Mouse (Mus musculus) heart, adult 2 months (tissue): ENCODE measurements at regions not wholly inside any gene's neighbourhood (a gene's known extent, or its start where the extent isn't known, plus 50 kb on each side); places are given as distances from the start of the nearest gene placed in this dataset.

Experiments used
- DNase-seq, 2 experiments: peaks; one replicate each; pipeline ENCODE4 v3.0.0; 2021
- H3K27ac ChIP-seq: fragments of 200-600 bp; 2 replicates; pipeline ENCODE4 v1.8.1; 2022
- H3K27me3 ChIP-seq: fragments of 200-500 bp; 2 replicates; pipeline ENCODE4 v1.6.1; 2012; ENCODE audit warnings: mild to moderate bottlenecking, low read length, inconsistent platforms, mixed read lengths; ENCODE audit not compliant: control insufficient read depth, insufficient read depth
- H3K36me3 ChIP-seq: fragments of 200-500 bp; 2 replicates; pipeline ENCODE4 v1.6.1; 2012; ENCODE audit warnings: low read length, inconsistent platforms; ENCODE audit not compliant: control insufficient read depth, insufficient read depth
- H3K4me1 ChIP-seq: fragments of 200-500 bp; 2 replicates; pipeline ENCODE4 v1.6.1; 2011; ENCODE audit warnings: low read length; ENCODE audit not compliant: control insufficient read depth, insufficient read depth
- H3K4me3 ChIP-seq: fragments of 200-600 bp; 2 replicates; pipeline ENCODE4 v1.8.1; 2022
- H3K79me2 ChIP-seq: fragments of 200-500 bp; replicated peaks from 2 replicates; pipeline ENCODE4 v1.6.1; 2012; ENCODE audit warnings: mild to moderate bottlenecking, inconsistent platforms, low read length, moderate library complexity, mixed read lengths; ENCODE audit not compliant: control insufficient read depth, insufficient read depth
- H3K9ac ChIP-seq: fragments of 200-500 bp; 2 replicates; pipeline ENCODE4 v1.6.1; 2012; ENCODE audit warnings: low read depth, mild to moderate bottlenecking, control low read depth, inconsistent platforms, low read length, mixed read lengths
- CTCF ChIP-seq: fragments of 200-600 bp; IDR thresholded peaks from 2 replicates; pipeline ENCODE4 v1.8.1; 2022; ENCODE audit warnings: antibody characterized with exemption, mild to moderate bottlenecking, moderate library complexity
- EP300 ChIP-seq: fragments of 200-500 bp; IDR thresholded peaks from 2 replicates; pipeline ENCODE4 v1.6.1; 2011; ENCODE audit warnings: low read depth, low read length, control low read depth; ENCODE audit not compliant: insufficient read depth
- POLR2A ChIP-seq: fragments of 200-500 bp; IDR thresholded peaks from 2 replicates; pipeline ENCODE4 v1.6.1; 2011; ENCODE audit warnings: mild to moderate bottlenecking, low read depth, low read length, control low read depth; ENCODE audit not compliant: insufficient read depth
- WGBS: fragments of 180-500 bp; shearing (Covaris S2); methylation state at CpG from one replicate; pipeline ENCODE4 v1.1.7; 2018; 5-methylcytosine and 5-hydroxymethylcytosine counted together
- intact Hi-C: fragments of 180-260 bp; cut with DNase I; formaldehyde crosslinking; loops from one replicate; pipeline ENCODE4 v1.15.1; 2025

- H3K4me3 ChIP-seq, result no peak overlapping the region
- WGBS, result 92% methylated on average over 5 of the region's 5 CpGs
- H3K4me1 ChIP-seq, result no peaks in the 10 kb centered on the region
- H3K79me2 ChIP-seq, result no peaks in the 10 kb centered on the region
- intact Hi-C loops, result no loop called here
- H3K9ac ChIP-seq, result no peak overlapping the region
- no peak for TF ChIP-seq EP300
- no peak for TF ChIP-seq POLR2A
- no peak for TF ChIP-seq CTCF
- H3K36me3 ChIP-seq, result no peaks in the 10 kb centered on the region
- no peak overlapping the region for H3K27ac ChIP-seq
- no peak for DNase-seq
- no peaks in the 10 kb centered on the region for H3K27me3 ChIP-seq
Measured at GRCm38 (mm10) chr10:120651845-120652244, 175.6 kb upstream of the Hmga2 start.

- Histone ChIP-seq H3K4me3 (no peak overlapping the region), H3K9ac (no peak overlapping the region), H3K36me3 (no peaks in the 10 kb centered on the region), H3K79me2 (no peaks in the 10 kb centered on the region), H3K4me1 (no peaks in the 10 kb centered on the region), H3K27ac (no peak overlapping the region), H3K27me3 (no peaks in the 10 kb centered on the region)
- WGBS, result 98% methylated on average over 9 of the region's 9 CpGs
- no peak for DNase-seq
- TF ChIP-seq CTCF (no peak), EP300 (no peak), POLR2A (no peak)
- intact Hi-C loops, result no loop called here
Measured at GRCm38 (mm10) chr10:120650336-120650735, 174.1 kb upstream of the Hmga2 start.

GRCm38 (mm10) chr10:120648741-120649140 is 172.5 kb upstream of the Hmga2 start:
- 84% methylated on average over 3 of the region's 3 CpGs for WGBS
- Histone ChIP-seq H3K4me1 (no peaks in the 10 kb centered on the region), H3K27ac (no peak overlapping the region)

GRCm38 (mm10) chr10:120648031-120648430 is 171.8 kb upstream of the Hmga2 start:
- no peak for DNase-seq
- intact Hi-C loops, result no loop called here
- H3K4me3 ChIP-seq, result no peak overlapping the region
- H3K36me3 ChIP-seq, result no peaks in the 10 kb centered on the region
- H3K9ac ChIP-seq, result no peak overlapping the region
- no peaks in the 10 kb centered on the region for H3K4me1 ChIP-seq
- no peak overlapping the region for H3K27ac ChIP-seq
- H3K27me3 ChIP-seq, result no peaks in the 10 kb centered on the region
- 85% methylated on average over 7 of the region's 7 CpGs for WGBS
- TF ChIP-seq EP300, result no peak
- no peak for TF ChIP-seq CTCF
- no peak for TF ChIP-seq POLR2A
- H3K79me2 ChIP-seq, result no peaks in the 10 kb centered on the region

More at GRCm38 (mm10) chr10:120648741-120649140, 172.5 kb upstream of the Hmga2 start:
- TF ChIP-seq EP300, result no peak
- no peak for TF ChIP-seq POLR2A
- TF ChIP-seq CTCF, result no peak
- Histone ChIP-seq H3K36me3 (no peaks in the 10 kb centered on the region), H3K27me3 (no peaks in the 10 kb centered on the region), H3K9ac (no peak overlapping the region), H3K4me3 (no peak overlapping the region), H3K79me2 (no peaks in the 10 kb centered on the region)
- intact Hi-C loops, result no loop called here
- no peak for DNase-seq

GRCm38 (mm10) chr10:120647323-120647722 is 171.1 kb upstream of the Hmga2 start:
- 65% methylated on average over 3 of the region's 3 CpGs for WGBS
- no peaks in the 10 kb centered on the region for H3K79me2 ChIP-seq
- H3K27ac ChIP-seq, result no peak overlapping the region
- H3K9ac ChIP-seq, result no peak overlapping the region
- no peaks in the 10 kb centered on the region for H3K4me1 ChIP-seq
- H3K36me3 ChIP-seq, result no peaks in the 10 kb centered on the region
- no peak for DNase-seq
- no peak overlapping the region for H3K4me3 ChIP-seq
- no peaks in the 10 kb centered on the region for H3K27me3 ChIP-seq
- TF ChIP-seq EP300 (no peak), CTCF (no peak), POLR2A (no peak)
- intact Hi-C loops, result no loop called here

- peak in 1 of 2 experiments; percentile 29 for DNase-seq
- TF ChIP-seq POLR2A (no peak), CTCF (no peak)
- intact Hi-C loops, result no loop called here
- Histone ChIP-seq H3K4me1 (no peaks in the 10 kb centered on the region), H3K9ac (no peak overlapping the region), H3K36me3 (no peaks in the 10 kb centered on the region), H3K27ac (no peak overlapping the region), H3K27me3 (no peaks in the 10 kb centered on the region), H3K79me2 (no peaks in the 10 kb centered on the region), H3K4me3 (no peak overlapping the region)
- 23% methylated on average over 14 of the region's 14 CpGs for WGBS
Measured at GRCm38 (mm10) chr10:120646862-120647311, 170.6 kb upstream of the Hmga2 start.
